Mouse (Mus musculus) cerebellum, adult 11-12 months (tissue): ENCODE measurements around the gene Tmprss12.
"Not testable (repeated sequence)": the region's sequence is repeated elsewhere in the genome, so short reads cannot be mapped to it uniquely, and the experiment has no call there.

ENCODE experiments used
- DNase-seq: peaks from one replicate; pipeline ENCODE4 v3.0.0; 2022

The Tmprss12 gene

DNA sequence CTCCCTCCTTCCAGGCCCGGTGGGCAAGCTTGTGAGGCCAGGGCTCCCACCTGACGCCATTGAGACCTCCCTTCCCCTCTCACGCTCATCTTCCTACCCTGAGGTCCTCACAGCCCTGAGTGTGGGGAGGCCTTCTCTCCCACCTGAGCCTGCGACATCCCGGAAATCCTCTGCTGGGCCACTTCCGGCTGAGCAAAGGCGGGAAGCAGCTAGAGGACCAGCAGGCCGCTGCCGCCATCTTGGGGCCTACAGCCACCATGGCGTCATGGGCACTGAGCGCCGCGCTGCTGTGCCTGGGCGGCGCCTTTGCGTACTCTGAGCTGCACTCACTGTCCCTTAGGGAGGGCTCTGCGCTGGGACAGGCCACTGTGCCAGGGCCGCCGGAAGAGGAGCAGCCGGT lies at the start of gene Tmprss12:
Gene Tmprss12 (plus strand): TSS at position 212 of the 400 bp plus-strand sequence.
- DNase-seq = no peak

GRCm38 (mm10) chr15:100231616-100232525 lies 48.8 kb upstream of the Tmprss12 start:
- DNase-seq = no peak

- no peak for DNase-seq
These were observed 45.2 kb upstream of the Tmprss12 start for GRCm38 (mm10) chr15:100235208-100235965.

DNA sequence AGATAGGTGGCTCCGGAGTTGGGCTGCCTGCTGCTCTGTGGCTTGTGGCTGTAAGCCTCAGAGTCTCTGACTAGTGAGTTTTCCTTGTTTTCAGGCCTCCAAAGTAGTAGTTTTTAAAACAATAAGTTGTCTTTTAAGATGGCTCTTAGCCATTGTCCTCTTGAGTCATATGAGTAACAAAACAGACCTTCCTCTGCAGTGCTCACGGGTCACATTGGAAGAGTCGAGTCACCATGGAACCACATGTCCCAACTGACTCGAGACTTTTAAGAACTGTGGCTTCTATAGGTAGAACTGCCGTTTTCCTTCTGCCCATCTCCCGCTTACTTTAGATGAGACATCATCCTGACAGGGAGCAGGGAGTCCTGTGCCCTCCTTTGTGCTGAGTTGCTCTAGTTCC lies 43.7 kb upstream of the Tmprss12 start:
- DNase-seq = no peak

- no peak for DNase-seq
These were observed 38.9 kb upstream of the Tmprss12 start for GRCm38 (mm10) chr15:100241780-100242179.

- no peak for DNase-seq
These were observed 34.7 kb upstream of the Tmprss12 start for GRCm38 (mm10) chr15:100245951-100246350.

GRCm38 (mm10) chr15:100247296-100247695 lies 33.3 kb upstream of the Tmprss12 start:
- DNase-seq = no peak

GRCm38 (mm10) chr15:100248665-100249433 lies 31.8 kb upstream of the Tmprss12 start:
- DNase-seq = no peak

- DNase-seq = no peak
These were observed 29.4 kb upstream of the Tmprss12 start for GRCm38 (mm10) chr15:100251153-100251780.

GRCm38 (mm10) chr15:100256386-100256785 lies 24.3 kb upstream of the Tmprss12 start:
- DNase-seq = no peak

DNA sequence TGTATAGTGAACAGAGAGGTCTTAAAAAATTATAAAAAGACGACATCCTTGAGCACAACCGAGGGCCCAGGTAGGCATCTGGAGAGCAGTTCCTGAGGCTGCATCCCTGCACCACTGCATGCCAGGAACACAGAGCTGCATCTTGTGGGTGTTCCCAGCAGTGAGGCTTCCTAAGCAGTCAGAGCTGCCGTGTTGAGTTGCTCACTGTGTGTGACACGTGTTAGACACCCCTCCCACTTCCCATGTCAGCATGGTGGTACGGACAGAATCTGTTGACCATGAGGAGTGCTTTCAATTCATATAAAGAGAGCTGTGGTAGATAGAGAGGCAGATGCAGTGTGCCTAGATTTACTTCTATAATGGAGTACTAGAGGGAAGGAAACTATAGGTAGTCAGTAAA lies 23.3 kb upstream of the Tmprss12 start:
- DNase-seq = no peak

DNA sequence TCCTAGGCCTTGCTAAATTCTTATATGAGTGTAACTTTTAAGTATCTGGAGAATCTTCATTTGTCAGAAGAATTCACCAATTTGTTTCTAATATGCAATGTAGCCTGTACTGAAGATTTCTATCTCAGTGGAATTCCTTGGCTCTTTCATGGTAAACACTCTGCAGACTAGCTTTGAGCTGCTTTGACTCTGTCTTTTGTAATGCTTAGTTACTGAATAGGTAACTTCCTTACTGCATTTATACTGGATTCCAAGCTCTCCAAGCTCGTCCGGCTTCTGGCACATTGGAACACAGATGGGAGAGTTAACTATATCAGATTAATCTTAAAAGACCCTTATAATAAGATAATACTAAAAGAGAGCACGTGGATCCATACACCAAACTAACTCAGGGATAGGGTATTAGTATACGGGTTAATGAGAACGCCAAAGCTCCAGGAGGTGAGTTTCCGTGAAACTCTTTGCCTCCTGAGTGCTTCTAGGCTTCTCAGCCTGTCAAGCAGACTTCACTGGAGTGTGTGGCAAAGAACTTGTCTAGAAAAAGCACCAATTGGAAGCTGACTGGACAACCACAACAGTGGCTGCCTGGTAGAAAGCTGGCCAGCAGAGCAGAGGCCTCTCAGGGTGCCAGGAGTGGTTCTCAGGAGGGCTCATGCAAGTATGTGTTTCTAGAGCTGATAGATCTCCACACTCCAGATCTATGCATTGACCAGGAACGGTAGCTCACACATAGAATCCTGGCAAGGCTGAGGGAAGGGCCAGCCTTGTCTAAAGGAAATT lies 21.8 kb upstream of the Tmprss12 start:
- DNase-seq = no peak

DNA sequence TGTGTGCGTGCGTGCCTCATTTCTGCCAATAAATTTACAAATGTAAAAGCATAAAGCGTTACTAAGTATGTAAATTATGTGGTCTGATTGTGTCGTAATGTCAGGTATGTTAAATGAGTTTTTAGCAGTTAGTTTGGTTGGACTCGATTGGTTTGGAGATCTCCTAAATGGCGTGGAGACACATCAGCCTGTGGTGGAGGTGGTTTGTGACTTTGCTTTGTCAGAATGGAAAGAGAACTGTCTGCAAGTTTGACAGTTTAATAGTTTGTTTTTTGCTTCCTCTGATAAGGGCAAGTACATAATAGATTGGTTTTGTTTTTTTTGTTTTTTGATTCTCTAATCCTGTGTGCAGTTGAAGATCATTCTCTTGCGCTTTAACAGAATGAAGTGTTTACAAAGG lies 20.3 kb upstream of the Tmprss12 start:
- not testable (repeated sequence) for DNase-seq

GRCm38 (mm10) chr15:100263246-100263905 lies 17.3 kb upstream of the Tmprss12 start:
- no peak for DNase-seq

DNA sequence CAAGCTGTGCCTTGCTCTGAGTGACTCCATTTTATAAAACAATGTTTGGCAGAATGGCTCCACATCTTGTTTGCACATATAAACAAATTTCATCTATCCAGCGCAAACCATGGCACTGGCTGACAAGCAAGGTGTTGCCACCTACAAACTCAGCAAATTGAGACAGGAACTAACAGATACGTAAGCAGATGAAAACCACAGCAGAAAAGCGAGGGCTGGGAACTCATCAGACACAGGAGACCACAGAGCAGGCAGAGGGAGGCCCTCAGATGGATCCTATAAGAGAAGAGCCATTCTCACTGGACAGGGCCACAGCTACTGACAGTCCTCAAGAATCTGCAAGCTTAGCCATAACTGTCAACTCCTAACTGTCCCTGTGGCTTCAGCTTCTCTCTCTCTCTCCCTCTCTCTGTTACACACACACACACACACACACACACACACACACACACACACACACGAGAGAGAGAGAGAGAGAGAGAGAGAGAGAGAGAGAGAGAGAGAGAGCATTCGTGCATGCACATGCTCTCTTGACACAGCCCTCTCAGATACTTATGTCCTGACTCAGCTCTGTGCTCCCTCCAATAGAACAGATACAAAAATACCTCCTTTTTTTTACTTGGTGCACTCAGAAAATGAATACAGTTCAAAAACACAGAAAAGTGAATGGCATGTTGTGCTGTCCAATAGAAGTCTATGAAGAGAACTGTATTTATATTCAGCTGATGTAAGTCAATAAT lies 14.9 kb upstream of the Tmprss12 start:
- no peak for DNase-seq

DNA sequence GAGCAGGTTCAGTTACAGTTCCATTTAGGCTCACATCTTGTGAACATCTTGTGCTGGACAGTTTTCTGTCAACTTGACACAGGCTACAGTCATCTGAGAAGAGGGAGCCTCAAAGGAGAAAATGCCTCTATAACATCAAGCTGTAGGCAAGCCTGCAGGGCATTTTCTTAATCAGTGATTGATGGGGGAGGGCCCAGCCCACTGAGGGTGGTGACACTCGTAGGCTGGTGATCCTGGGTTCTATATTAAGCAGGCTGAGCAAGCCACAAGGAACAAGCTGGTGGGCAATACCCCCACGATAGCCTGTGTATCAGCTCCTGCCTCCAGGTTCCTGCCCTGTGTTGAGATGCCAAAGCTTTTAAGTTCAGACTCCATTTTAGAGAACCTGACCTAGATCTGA lies 11.7 kb upstream of the Tmprss12 start:
- no peak for DNase-seq

- DNase-seq = no peak
These were observed 10.9 kb upstream of the Tmprss12 start for GRCm38 (mm10) chr15:100269776-100270175.

DNA sequence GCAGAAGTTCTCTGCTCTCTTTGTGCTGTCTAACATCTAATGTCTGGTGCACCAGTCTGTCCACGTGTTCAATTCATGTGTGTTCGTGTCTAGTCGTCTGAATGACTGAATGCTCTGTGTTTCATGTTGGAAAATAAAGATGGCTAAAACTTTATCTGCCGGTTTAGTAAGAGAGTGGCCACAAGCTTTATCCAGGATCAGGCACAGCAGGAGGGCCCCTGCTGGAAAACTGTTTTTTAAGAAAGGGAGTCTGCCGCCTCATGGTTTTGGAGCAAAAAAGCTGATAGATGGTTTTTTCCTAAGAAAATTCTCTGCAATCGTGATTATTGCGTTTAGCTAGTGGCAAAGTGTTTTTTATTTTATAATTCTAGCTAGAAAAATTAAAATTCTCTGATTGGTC lies 10.0 kb upstream of the Tmprss12 start:
- DNase-seq = not testable (repeated sequence)

DNA sequence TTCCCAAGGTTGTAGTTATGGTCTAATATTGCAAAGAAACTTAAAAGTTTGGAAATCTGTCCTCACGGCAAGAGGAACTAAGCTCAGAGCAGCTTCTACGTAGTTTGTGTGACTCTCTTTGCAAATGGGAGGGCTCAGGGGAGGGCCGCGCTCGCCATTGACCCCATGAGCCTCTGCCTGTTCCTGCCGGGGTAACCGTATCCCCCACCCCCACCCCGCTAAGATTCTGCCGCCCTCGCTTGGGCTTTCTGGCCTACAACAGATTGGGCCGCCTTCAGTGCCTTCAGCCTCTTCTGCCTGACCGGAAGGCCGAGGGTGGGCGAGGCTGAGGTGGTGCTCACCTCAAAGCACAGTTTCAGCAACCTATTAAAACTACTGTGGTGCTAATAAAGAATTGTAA lies 9.2 kb upstream of the Tmprss12 start:
- no peak for DNase-seq

DNA sequence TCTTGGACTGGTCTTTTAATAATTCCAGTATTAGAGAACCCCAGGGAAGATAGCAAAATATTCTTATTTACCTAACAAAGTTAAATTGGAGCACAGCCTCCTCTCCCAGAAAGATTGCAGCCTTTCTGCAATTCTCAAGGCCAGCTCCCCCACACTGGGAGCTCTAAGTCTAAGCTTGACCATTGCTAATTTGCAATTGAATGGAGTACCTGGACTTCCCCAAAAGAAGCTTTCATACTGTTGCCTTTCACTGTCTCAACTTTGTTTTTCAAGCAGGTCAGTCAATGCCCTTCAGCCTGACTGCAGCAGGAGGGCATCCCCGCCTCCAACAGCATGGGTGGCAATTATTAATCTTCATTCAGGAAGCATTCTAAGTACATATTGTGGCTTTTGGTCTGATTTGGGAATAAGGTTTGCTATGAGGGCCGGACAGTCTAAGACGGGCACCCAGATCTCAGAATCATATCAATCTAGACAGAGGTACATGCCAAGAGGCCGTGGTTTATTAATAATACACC lies 6.8 kb upstream of the Tmprss12 start:
- DNase-seq = not testable (repeated sequence)
